Mouse (Mus musculus) MN1 (cell line): ENCODE results near the gene Hist1h4i.
A peak's percentile ranks its signal among the peaks of the same experiment; 100 is the strongest.
"Not testable (repeated sequence)": the region's sequence is repeated elsewhere in the genome, so short reads cannot be mapped to it uniquely, and the experiment has no call there.

Experiments used
- DNase-seq: peaks from one replicate; pipeline ENCODE4 v3.0.0-alpha.2; 2016; ENCODE audit warnings: low spot score

Hist1h4i gene

GRCm38 (mm10) chr13:22041142-22041536 lies at the start of gene Hist1h4i:
Gene Hist1h4i, minus strand, starts transcription at chr13:22041362.
- peak; percentile 91 for DNase-seq

GRCm38 (mm10) chr13:22084140-22084539 lies 43.0 kb upstream of the Hist1h4i start, which contains the start of gene Vmn1r188:
Gene Vmn1r188, plus strand, starts transcription at chr13:22084440.
- DNase-seq, result not testable (repeated sequence)

GRCm38 (mm10) chr13:22063468-22063867 lies 22.3 kb upstream of the Hist1h4i start:
- DNase-seq, result no peak

GRCm38 (mm10) chr13:22061422-22061821 lies 20.3 kb upstream of the Hist1h4i start:
- DNase-seq, result no peak

GRCm38 (mm10) chr13:22053754-22054153 lies 12.6 kb upstream of the Hist1h4i start:
- no peak for DNase-seq

GRCm38 (mm10) chr13:22051523-22051859 lies 10.3 kb upstream of the Hist1h4i start:
- peak; percentile 32 for DNase-seq

GRCm38 (mm10) chr13:22050591-22051522 lies 9.7 kb upstream of the Hist1h4i start:
- DNase-seq, result peak; percentile 95

GRCm38 (mm10) chr13:22049737-22050440 lies 8.7 kb upstream of the Hist1h4i start:
- peak; percentile 71 for DNase-seq

GRCm38 (mm10) chr13:22049041-22049440 lies 7.9 kb upstream of the Hist1h4i start:
- DNase-seq, result no peak

GRCm38 (mm10) chr13:22045311-22045710 lies 4.1 kb upstream of the Hist1h4i start:
- no peak for DNase-seq

- no peak for DNase-seq
These were observed 3.4 kb upstream of the Hist1h4i start for GRCm38 (mm10) chr13:22044432-22045155.

- peak; percentile 83 for DNase-seq
These were observed 2.6 kb upstream of the Hist1h4i start for GRCm38 (mm10) chr13:22043503-22044431.

- DNase-seq, result peak; percentile 97
These were observed 1.7 kb upstream of the Hist1h4i start, which contains the start of the genes Hist1h2ag and Hist1h2bj for GRCm38 (mm10) chr13:22042568-22043502. Gene Hist1h2ag, minus strand, starts transcription at chr13:22042944. Gene Hist1h2bj, plus strand, starts transcription at chr13:22043214.

- peak; percentile 51 for DNase-seq
These were observed 747 bp upstream of the Hist1h4i start for GRCm38 (mm10) chr13:22041651-22042567.

- DNase-seq, result peak; percentile 54
These were observed 559 bp downstream of the Hist1h4i start for GRCm38 (mm10) chr13:22040464-22041141.

- no peak for DNase-seq
These were observed 1.2 kb downstream of the Hist1h4i start for GRCm38 (mm10) chr13:22039951-22040463.

- no peak for DNase-seq
These were observed 1.8 kb downstream of the Hist1h4i start for GRCm38 (mm10) chr13:22039364-22039763.

- DNase-seq, result no peak
These were observed 3.7 kb downstream of the Hist1h4i start for GRCm38 (mm10) chr13:22037415-22037814.
